Mouse (Mus musculus): ENCODE measurements around the gene Bnip3.

DNA sequence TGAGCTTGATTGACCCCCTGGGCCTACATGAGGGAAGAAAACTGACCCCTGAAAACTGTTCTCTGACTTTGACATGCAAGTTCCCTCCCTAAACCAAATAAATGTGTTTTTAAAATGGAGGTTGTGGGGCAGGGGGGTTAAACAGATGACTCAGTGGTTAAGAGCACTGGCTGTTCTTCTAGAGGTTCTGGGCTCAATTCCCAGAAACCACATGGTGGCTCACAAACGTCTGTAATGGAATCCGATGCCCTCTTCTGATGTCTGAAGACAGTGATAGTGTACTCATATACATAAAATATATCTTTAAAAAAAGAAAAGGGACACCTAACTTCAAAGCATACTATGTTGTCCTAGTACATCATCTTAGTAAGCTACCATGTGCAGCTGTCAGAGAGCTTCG, 34.3 kb downstream of the Bnip3 start:
- TF ChIP-seq CTCF (conservative IDR thresholded peaks at IDR 0.05; ENCODE audit: insufficient read depth, insufficient read length, low read depth, low read length) (no peak), POLR2A (IDR thresholded peaks at IDR 0.05; ENCODE audit: low read depth, low read length) (no peak)
